Mouse (Mus musculus) mammary gland, adult 2 months (tissue): ENCODE results near the gene Noc2l. TPM values are rescaled to one million over a fixed set of nuclear protein-coding genes. Genes with fewer than 3 reads are reported as not detected.

ENCODE experiments used
- polyA plus RNA-seq: library from polyadenylated mRNA; depleted of rRNA; stranded (reverse); fragments of >200 nt; gene quantifications from 2 replicates; pipeline ENCODE4 v1.2.3, GENCODE M21; 2012; ENCODE audit warnings: low replicate concordance; rRNA removed

The Noc2l gene
- polyA plus RNA-seq = 78.1 and 93.3 TPM in 2 replicates

DNA sequence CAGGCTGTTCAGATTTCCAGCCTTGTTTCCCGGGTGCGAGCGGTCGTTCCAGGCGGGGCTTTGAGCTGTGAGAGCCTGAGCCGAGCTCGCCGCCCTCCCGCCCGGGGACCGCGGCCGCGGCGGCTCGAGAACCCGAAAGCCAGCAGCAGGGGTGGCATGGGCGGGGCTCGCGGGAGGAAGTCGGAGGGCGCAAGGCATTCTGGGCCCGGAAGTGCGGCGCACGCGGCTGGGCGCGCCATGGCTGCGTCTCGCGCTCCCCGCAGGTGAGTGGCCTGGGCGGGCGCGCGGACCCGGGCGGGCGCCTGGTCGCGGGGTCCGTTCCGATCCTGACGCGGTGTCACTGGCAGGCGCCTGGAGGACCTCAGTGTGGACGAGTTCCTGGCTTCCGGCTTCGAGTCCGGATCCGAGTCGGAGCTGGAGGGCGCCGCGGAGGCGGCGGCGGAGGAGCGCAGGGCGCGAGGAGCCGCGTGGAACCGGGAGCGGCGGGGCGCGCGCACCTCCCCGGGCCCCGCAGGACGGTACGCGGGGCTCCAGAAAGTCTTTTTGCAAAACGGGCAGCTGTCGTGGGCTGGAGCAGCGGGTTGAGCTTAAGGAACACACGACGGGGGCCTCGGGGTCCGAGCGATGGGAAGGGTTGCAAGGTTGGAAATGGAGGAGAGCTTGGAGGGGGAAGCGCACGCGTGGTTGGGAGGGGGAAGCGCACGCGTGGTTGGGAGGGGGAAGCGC is at the start of gene Noc2l:
Gene Noc2l (plus strand): TSS at position 203 of the 726 bp plus-strand sequence.

DNA sequence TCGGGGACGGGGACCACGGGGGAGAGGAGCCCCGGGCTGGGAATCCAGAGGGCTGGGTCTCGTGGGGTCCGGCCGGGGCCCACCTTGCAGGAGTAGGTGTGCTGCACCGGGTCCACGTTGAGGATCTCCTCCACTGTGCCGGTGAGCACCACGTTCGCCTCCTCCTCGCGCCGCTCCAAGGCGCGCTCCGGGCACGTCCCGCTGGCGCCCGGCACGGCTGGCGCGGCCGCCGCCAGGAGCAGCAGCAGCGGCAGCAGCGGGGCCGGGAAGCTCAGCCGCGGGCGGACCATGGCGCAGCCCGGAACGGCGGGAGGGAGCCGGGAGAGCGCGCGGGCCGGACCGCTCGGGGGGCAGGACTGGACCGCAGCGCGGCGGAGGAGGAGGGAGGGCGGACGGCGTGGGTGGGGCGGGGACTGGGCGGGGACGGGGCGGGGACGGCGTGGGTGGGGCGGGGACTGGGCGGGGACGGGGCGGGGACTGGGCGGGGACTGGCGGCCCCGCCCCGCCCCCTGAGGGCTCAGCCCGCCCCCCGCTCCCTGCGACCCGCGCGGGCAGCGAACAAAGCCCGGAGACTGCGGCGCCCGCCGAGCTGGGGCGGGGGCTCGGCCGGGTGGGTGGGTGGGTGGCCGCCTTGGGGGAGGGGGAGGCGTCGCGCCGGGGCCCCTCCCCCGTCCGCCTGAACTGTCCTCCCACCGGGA is 38.5 kb upstream of the Noc2l start, which contains the start of gene Agrn:
Gene Agrn (minus strand): TSS at position 358 of the 698 bp plus-strand sequence.

GRCm38 (mm10) chr4:156200623-156201475 is 35.0 kb upstream of the Noc2l start, which contains the start of gene Isg15:
Gene Isg15, minus strand, starts transcription at chr4:156200818.

DNA sequence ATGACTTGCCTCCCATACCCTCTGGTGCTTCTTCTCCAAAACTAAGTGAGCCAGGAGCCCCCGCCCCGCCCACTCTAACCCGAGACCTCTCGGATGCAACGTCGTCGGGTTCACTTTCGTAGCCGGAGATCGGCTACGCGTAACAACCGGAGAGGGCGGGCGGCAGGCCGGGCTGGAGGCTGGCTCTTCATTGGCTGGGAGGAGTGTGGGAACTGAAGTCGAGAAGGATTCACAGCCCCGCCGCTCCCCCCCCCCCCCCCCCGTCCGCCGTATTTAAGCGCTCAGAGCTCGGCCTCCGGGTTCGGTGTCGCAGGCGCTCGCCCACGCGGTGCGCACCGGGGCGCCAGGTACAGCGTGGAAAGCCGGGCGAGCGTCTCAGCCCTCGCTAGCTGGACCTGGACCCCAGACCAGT is 32.8 kb upstream of the Noc2l start, which contains the start of gene AW011738:
Gene AW011738 (plus strand): TSS at position 304 of the 412 bp plus-strand sequence.

DNA sequence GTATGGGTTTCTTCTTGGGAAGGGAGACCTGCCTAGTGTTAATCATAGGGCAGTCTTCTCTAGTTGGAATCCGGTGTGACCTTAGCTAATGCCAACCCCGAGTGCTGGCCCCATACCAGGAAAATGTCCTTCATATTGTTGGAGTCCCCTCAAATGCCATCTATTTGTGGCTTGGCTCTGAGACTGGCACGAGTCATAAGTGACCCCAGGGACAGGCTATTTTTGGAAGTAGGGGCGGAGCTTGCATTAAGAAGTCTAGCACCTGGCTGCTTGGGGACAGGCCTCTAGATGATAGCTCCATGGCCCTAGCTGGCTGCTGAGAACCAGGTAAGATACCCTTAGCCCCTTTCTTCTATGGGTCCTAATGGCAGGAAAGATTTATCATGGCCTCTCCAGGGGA is 20.2 kb upstream of the Noc2l start, which contains the start of gene Perm1:
Gene Perm1 (plus strand): TSS at position 220 of the 400 bp plus-strand sequence.

GRCm38 (mm10) chr4:156234701-156235213 is 1.1 kb upstream of the Noc2l start, which contains the start of gene Plekhn1:
Gene Plekhn1, minus strand, starts transcription at chr4:156234857.

DNA sequence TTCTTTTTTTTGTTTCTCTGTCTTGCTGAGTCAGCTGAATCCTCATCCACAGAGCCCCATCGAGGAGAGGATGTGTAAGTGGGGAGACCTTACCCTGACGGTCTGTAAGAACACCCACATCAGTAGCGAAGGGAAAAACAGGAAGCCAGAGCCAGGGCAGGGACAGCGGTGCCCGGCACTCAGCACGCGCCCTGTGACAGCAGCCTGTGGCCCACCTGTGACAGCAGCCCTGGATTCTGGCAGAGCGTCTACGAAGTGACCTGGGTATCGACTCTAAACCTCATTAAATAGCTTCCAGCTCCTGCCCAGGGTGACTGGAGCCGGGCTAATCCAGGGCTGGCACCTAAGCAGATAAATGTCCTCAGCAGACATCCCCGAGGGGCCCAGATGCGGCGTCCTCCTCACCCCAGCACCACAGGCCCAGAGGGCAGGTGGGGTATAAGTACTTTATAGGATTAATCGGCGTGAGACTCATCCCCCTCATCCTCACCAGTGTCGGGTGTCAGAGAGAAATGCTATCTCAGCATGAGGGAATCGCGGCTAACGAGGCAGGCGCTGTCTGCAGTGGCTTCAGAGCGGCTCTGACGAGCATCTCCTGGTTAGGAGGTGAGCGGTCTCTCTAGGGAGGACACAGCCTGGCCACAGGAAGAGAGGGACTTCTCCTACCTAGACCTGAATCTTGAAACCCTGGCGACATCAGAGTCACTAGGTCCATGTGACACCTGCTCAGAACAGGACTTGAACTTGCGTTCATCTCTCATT is 19.4 kb downstream of the Noc2l start, which contains the start of gene Samd11:
Gene Samd11 (minus strand): TSS at position 580 of the 762 bp plus-strand sequence.

Other genes starting within 250 kb of the Noc2l start
- 5.2 and 10.7 TPM in 2 replicates for gene B3galt6, start 243.4 kb upstream of the Noc2l start, polyA plus RNA-seq
- gene Sdf4, start 243.1 kb upstream of the Noc2l start, polyA plus RNA-seq = 61.5 and 63.6 TPM in 2 replicates
- gene Tnfrsf4, start 222.2 kb upstream of the Noc2l start, polyA plus RNA-seq = 28.1 and 40.7 TPM in 2 replicates
- 22.0 and 26.1 TPM in 2 replicates for gene Tnfrsf18, start 209.8 kb upstream of the Noc2l start, polyA plus RNA-seq
- gene Ttll10, start 176.6 kb upstream of the Noc2l start, polyA plus RNA-seq = 4.0 and 4.9 TPM in 2 replicates
- gene 9430015G10Rik, start 126.0 kb upstream of the Noc2l start, polyA plus RNA-seq = 27.3 and 33.1 TPM in 2 replicates
- 0.73 and 0.97 TPM in 2 replicates for gene Rnf223, start 105.5 kb upstream of the Noc2l start, polyA plus RNA-seq
- 70.6 and 80.5 TPM in 2 replicates for gene Agrn, start 38.5 kb upstream of the Noc2l start, polyA plus RNA-seq
- 11.3 and 14.2 TPM in 2 replicates for gene Isg15, start 35.2 kb upstream of the Noc2l start, polyA plus RNA-seq
- 3.0 and 5.2 TPM in 2 replicates for gene AW011738, start 32.7 kb upstream of the Noc2l start, polyA plus RNA-seq
- 0.53 and 20.4 TPM in 2 replicates for gene Perm1, start 20.1 kb upstream of the Noc2l start, polyA plus RNA-seq
- gene Plekhn1, start 1.2 kb upstream of the Noc2l start, polyA plus RNA-seq = 82.7 and 85.1 TPM in 2 replicates
- gene Samd11, start 19.6 kb downstream of the Noc2l start, polyA plus RNA-seq = 1.2 and 1.8 TPM in 2 replicates
- not detected in 2 replicates for gene Vmn2r-ps159, start 95.1 kb downstream of the Noc2l start, polyA plus RNA-seq